Mouse (Mus musculus) C2C12 (cell line): ENCODE results near the gene Ctnna2. TPM values are rescaled to one million over a fixed set of nuclear protein-coding genes. Genes with fewer than 3 reads are reported as not detected.

Experiments
- H3K27me3 ChIP-seq: one replicate; pipeline ENCODE4 v1.6.1; 2011; ENCODE audit not compliant: control insufficient read depth, insufficient read depth, insufficient read length
- H3K36me3 ChIP-seq: one replicate; pipeline ENCODE4 v1.6.1; 2011; ENCODE audit not compliant: control insufficient read depth, insufficient read depth
- H3K4me3 ChIP-seq: one replicate; pipeline ENCODE4 v1.5.1; 2011; ENCODE audit warnings: mild to moderate bottlenecking, control low read depth; ENCODE audit not compliant: poor library complexity, insufficient read depth, severe bottlenecking
- H3K79me2 ChIP-seq: one replicate; pipeline ENCODE4 v1.6.1; 2011; ENCODE audit not compliant: control insufficient read depth, insufficient read depth
- H3K79me3 ChIP-seq: one replicate; pipeline ENCODE4 v1.6.1; 2011; ENCODE audit warnings: low read depth, control low read depth
- H3ac ChIP-seq: one replicate; pipeline ENCODE3; 2011; ENCODE audit warnings: low read depth; ENCODE audit not compliant: control insufficient read depth, insufficient read length
- CEBPB ChIP-seq: IDR thresholded peaks from one replicate; pipeline ENCODE4 v1.6.1; 2011; ENCODE audit warnings: low read depth, mild to moderate bottlenecking, control low read depth, moderate library complexity
- CTCF ChIP-seq: IDR thresholded peaks from one replicate; pipeline ENCODE4 v1.5.1; 2011; ENCODE audit not compliant: control insufficient read depth, insufficient read depth, insufficient read length
- FOSL1 ChIP-seq: IDR thresholded peaks from one replicate; pipeline ENCODE4 v1.8.0; 2011; ENCODE audit warnings: mild to moderate bottlenecking, low read length; ENCODE audit not compliant: poor library complexity, insufficient read depth, severe bottlenecking
- MAX ChIP-seq: IDR thresholded peaks from one replicate; pipeline ENCODE4 v1.6.1; 2011; ENCODE audit warnings: mild to moderate bottlenecking, control low read depth
- MYOD1 ChIP-seq: IDR thresholded peaks from one replicate; pipeline ENCODE4 v1.6.1; 2011; ENCODE audit warnings: low read depth; ENCODE audit not compliant: control insufficient read depth, insufficient read length
- MYOG ChIP-seq: IDR thresholded peaks from one replicate; pipeline ENCODE4 v1.6.1; 2011; ENCODE audit not compliant: control insufficient read depth, insufficient read length; ENCODE audit errors: extremely low read depth
- USF1 ChIP-seq: IDR thresholded peaks from one replicate; pipeline ENCODE4 v1.6.1; 2011; ENCODE audit warnings: low read depth, mild to moderate bottlenecking, control low read depth, moderate library complexity
- long read RNA-seq, 2 experiments: library from polyadenylated mRNA; unstranded; transcript quantifications; one replicate each; pipeline ENCODE4 v2.0.0; 2019 to 2020
- polyA plus RNA-seq: library from polyadenylated mRNA; unstranded; fragments of >200 nt; fragmentation: generic; extraction: Trizol; gene quantifications from one replicate; pipeline ENCODE4 v1.2.1, GENCODE M21; 2012; ENCODE audit warnings: missing spikeins

Gene Ctnna2
- polyA plus RNA-seq: not detected
- long read RNA-seq, experiment 1: 0 reads
- long read RNA-seq, experiment 2: 0 reads

DNA sequence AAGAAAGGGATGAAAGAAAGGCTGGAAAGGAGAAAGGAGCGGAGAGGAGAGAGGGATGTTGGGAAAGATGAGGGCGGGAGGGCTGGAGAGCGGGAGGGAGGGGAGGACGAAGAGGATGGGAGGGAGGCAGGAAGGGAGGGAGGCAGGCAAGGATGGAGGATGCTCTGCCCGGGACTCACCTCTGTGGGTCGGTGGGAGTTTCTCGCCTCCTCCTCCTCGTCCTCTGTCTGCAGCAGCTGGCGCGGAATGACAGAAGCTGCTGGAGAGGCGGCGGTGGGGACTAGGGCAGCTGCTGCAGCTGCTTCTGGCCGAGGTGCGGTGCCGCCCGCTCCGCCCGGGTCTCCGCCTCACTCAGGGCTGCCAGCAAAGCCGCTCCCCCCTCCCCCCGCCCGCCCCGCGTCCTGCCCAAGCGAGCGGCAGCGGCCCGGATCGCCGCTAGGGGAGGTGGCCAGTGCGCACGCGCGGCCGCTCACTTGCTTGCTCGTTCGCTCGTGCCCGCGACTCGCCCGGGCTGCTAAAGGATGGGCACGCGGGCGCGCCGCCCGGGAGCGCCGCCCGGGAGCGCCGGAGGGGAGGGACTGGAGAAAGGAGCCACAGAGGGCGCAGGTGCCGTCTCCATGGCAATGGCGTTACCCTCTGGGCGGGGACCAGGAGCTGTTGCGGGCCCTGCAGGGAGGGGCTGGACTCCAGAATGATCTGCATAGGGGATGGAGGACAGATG, at the start of gene Ctnna2:
Gene Ctnna2 (minus strand): TSS at position 459 of the 721 bp plus-strand sequence.
- Histone ChIP-seq H3K79me2 (no peaks in the 10 kb centered on the region), H3K79me3 (no peaks in the 10 kb centered on the region), H3K36me3 (no peaks in the 10 kb centered on the region), H3ac (no peak within 1 kb of the TSS), H3K4me3 (no peak within 1 kb of the TSS), H3K27me3 (no peaks in the 10 kb centered on the region)
- TF ChIP-seq MAX (no peak), USF1 (no peak), CTCF (no peak), FOSL1 (no peak), MYOG (no peak), CEBPB (no peak), MYOD1 (no peak)

DNA sequence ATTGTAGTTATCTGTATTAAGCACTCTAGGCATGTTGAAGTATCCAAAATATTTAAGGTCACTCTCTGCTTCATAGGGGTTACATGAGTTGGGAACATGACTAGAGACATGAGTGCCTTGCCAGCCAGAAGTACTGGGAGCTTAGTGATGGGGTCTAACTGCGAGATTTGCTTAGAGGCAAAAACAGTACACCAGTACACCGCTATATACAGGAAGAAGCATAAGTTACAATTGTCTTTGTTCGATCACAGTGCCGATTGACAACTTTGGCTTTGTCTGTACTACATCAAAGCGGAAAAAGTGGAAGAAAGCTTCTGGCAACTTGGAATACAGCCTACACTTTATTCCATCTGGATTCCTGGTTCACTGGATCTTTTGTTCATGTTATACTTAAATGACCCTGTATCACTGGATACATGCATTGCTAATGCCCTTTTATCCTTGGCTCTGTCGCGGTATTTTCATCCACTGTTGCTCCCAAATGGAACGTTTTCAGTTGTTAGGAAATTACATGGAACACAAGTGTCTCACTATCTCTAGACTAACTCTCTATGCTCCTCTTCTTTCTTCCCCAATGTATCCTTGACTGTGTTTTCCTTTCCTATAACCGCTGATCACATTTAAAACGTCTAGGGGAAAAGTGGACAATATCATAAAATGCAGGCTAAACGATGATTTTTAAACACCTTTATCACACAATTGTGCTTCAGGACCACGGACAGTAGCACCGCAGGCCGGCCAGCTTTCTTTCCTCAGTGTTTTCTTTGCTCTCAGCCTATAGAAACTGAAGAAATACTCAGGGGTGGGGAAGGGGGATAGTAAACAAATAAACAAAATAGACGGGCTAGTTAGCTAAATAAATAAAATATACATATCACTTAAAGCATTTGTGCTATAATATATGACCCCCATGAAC, 896 bp upstream of the Ctnna2 start:
- no peaks in the 10 kb centered on the region for H3K27me3 ChIP-seq
- TF ChIP-seq MAX (no peak), MYOD1 (no peak), CTCF (no peak)
- no peak overlapping the region for H3ac ChIP-seq
- no peaks in the 10 kb centered on the region for H3K79me3 ChIP-seq
- H3K4me3 ChIP-seq: no peak overlapping the region
- H3K36me3 ChIP-seq: no peaks in the 10 kb centered on the region
- no peaks in the 10 kb centered on the region for H3K79me2 ChIP-seq

DNA sequence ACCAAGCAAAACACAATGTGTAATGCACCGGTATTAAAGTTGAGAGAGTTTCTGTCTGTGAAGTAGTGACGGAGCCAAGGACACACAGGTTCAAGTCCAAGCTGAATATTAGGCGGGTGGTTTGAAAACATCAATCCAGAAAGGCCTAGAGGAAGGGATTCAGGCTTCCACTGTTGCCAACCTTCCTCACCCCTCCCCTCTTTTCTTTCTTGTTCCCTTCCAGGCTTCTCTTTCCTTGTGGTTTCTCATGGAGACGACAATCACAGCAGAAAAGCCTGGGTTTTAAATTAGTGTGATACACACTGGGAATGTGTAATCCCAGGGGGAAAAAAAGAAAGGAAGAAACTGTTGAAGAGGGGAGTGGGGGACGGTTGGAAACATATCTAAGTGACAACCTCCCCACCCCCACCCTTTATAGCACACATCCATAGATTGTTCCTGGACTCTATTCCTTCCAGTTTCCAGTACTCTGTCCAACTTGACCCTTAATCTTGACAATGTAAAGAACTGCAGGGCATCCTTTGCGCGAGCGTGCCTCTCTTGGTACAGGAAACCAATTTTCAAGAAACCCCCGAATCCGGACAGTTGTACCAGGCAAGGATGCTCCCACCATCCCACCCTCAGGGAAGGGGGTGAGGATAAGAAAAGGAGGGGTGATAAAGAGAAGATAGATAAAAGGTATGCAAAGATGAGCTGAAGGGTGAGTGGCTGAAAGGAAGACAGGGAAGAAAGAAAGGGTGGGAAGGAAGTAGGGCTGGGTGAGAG, 841 bp downstream of the Ctnna2 start:
- H3ac ChIP-seq: no peak overlapping the region
- H3K36me3 ChIP-seq: no peaks in the 10 kb centered on the region
- no peaks in the 10 kb centered on the region for H3K27me3 ChIP-seq
- no peak overlapping the region for H3K4me3 ChIP-seq
- no peaks in the 10 kb centered on the region for H3K79me2 ChIP-seq
- TF ChIP-seq MYOG (no peak), USF1 (no peak), MAX (no peak), CTCF (no peak), MYOD1 (no peak), FOSL1 (no peak), CEBPB (no peak)
- H3K79me3 ChIP-seq: no peaks in the 10 kb centered on the region

DNA sequence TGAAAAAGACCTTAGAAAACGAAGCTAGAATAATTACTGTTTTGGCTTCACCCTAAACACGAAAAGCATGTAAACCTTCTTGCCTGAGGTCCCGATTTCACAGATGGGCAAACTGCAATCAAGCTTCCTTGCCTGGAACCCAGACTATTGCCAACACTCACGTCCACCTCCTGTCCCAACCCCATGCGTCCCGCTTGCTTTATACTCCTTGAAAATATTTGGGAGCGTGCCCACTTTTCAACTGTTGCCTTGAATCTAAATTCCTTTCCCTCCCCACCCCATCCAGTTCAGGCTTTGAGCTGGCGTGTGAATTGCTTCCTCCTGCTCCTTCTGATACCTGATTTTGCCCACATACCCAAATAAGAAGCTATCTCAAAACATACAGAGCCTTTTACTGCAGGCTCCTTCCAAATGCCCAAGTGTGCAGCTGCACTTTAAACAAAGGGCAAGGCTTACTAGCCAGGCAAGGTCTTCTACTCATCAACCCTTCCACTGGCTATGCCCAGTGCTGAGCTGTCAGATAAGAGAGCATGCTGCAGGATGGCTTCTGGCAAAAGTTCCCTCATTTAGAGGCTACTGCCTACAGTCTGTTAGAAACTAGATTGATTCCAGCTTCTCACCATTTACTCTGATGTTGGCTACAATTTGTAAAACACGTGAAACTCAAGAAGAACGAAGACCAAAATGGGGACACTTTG, 8.8 kb downstream of the Ctnna2 start:
- H3K36me3 ChIP-seq: no peaks in the 10 kb centered on the region
- H3K79me3 ChIP-seq: no peaks in the 10 kb centered on the region
- no peak overlapping the region for H3K4me3 ChIP-seq
- no peaks in the 10 kb centered on the region for H3K79me2 ChIP-seq
- no peaks in the 10 kb centered on the region for H3K27me3 ChIP-seq
- no peak overlapping the region for H3ac ChIP-seq
- TF ChIP-seq FOSL1 (no peak), USF1 (no peak), MYOG (no peak)

DNA sequence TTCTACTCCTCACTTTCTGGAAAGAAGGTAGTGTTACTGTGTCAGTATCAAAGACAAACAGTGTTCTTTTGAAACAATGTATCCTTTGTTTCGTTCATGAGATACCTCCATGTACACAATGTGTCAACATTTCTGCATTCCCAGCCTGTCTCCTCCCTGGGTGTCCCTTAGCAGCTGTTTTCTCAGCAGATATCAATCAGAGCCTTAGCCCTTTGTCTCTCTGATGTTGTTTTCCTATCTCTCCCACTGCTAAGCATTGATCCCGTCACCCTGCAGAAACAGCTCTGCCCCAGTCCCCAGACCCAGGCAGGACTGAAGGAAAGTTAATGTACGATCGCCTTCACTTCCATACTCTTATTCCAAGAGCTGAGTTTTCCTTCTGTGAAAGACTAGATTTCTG, 9.7 kb downstream of the Ctnna2 start:
- TF ChIP-seq MYOD1: no peak
- no peak for TF ChIP-seq USF1
- TF ChIP-seq MAX: no peak
- no peak for TF ChIP-seq CTCF
- no peak for TF ChIP-seq CEBPB
- TF ChIP-seq MYOG: no peak
- TF ChIP-seq FOSL1: no peak
- Histone ChIP-seq H3K79me3 (no peaks in the 10 kb centered on the region), H3ac (no peak overlapping the region), H3K36me3 (no peaks in the 10 kb centered on the region), H3K79me2 (no peaks in the 10 kb centered on the region), H3K4me3 (no peak overlapping the region), H3K27me3 (no peaks in the 10 kb centered on the region)
